Mouse (Mus musculus): Measurements from ENCODE around the gene Vps11.

- TF ChIP-seq POLR2A (IDR thresholded peaks at IDR 0.05; ENCODE audit: low read depth, low read length), result no peak; the same call in 1 of the 2 replicates
- no peak for TF ChIP-seq CTCF (IDR thresholded peaks at IDR 0.05; ENCODE audit: borderline replicate concordance, insufficient read depth, low read length)
Measured at GRCm38 (mm10) chr9:44407752-44408097, 46.3 kb upstream of the Vps11 start.
